Mouse (Mus musculus) gastrocnemius, adult 18-20 months (tissue): ENCODE measurements at regions not wholly inside any gene's neighbourhood (a gene's known extent, or its start where the extent isn't known, plus 50 kb on each side); places are given as distances from the start of the nearest gene placed in this dataset.
"Not testable (repeated sequence)": the region's sequence is repeated elsewhere in the genome, so short reads cannot be mapped to it uniquely, and the experiment has no call there.

Experiments used
- DNase-seq: peaks from one replicate; pipeline ENCODE4 v3.0.0; 2021; ENCODE audit warnings: low spot score

DNA sequence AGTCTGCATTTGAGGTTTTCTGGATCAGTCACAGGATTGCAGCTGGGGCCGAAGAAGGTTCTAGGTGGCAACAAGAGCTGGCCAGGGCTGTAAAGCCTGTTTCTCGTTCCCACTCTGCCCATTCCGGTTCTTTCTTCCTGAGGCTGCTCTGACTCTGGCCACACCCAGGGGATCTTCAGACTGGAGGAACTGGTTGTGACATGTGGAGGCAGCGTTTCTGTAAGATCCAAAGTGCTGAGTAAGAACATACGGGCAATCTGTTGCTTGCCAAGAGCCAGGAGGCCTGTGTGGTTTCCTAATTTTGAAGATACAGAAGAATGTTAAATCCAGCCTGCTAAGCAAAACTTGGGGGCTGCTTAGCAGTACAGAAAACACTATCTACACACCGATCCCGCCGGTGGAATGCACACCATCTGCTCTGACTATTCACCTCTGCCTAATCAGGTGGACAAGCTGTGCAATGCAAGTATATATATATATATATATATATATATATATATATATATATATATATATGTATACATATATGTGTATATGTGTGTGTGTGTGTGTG, 99.3 kb upstream of the Bmp2k start:
- DNase-seq = no peak

DNA sequence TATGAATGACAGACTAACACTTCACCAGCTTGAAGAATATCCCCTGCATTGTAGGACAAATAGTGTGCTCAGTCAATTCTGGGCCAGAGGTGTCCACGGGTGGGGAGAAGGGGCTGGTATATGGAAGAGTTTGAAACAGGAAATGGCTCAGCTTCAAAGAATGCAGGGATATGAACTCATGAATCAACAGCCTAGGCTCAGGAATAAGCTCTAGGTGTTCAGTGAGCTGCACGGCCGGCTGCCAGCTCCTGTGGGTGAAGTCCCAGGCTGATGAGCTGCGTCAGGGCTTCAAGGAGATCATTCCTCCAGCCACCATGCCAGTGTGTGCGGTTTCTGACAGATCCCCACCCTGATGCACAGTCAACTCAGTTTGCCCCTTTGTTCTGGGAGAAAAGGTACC, 98.8 kb upstream of the Bmp2k start:
- DNase-seq = no peak

- DNase-seq = no peak
These were observed 91.8 kb upstream of the Bmp2k start for GRCm38 (mm10) chr5:96905572-96906271.

- not testable (repeated sequence) for DNase-seq
These were observed 89.1 kb upstream of the Bmp2k start for GRCm38 (mm10) chr5:96908371-96908770.

DNA sequence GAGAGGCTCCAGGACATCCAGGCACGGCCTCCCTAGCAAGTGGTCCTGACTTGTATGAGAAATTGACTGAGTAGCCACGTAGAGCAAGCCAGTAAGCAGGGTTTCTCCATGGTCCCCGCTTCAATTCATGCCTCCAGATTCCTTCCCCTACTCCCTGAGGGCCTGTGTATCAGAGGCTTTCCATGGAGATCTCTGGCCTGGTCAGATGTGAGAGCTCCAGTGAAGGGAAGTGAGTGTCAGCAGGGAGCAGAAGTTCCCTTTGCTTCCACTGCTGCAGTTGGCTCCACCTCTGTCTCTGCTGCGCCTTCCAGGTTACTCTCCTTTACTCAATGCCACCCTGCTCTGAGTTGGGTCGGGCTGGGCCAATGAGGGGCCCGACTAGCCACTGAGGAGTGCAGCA, 88.3 kb upstream of the Bmp2k start:
- no peak for DNase-seq

DNA sequence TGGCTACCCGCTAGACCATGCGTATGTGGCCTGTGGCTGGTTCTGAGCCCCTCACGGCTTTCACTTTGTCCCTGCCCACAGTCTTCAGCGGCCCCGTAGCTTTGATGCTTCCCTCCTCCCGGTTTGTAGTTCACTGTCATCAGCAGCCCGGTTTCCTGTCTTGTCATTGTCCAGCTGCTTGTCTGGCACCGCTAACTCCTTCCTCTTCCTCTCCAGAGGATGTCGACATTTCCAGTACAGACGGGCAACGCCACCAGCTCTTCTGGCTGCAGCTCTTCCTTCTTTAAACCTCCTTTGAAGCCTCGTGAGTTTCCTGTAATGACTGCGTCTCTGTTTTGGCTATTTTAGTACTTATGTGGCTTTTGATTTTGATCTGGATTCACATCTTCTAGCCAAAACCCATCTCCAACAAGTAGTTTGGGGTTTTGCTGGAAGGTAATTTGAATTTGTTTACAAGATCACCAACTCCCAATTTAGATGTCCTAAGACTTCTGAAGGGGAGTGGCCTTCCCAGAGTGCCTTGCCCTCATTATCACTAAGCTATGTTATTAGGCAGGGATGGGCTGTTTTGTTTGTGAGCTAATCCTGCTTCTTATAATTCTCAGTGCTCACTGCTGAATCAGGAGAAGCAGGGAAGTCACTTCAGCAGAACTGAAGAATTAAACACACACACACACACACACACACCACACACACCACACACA, 85.8 kb upstream of the Bmp2k start:
- DNase-seq = peak; percentile 56

GRCm38 (mm10) chr5:96912254-96912635, 85.2 kb upstream of the Bmp2k start:
- DNase-seq = no peak

DNA sequence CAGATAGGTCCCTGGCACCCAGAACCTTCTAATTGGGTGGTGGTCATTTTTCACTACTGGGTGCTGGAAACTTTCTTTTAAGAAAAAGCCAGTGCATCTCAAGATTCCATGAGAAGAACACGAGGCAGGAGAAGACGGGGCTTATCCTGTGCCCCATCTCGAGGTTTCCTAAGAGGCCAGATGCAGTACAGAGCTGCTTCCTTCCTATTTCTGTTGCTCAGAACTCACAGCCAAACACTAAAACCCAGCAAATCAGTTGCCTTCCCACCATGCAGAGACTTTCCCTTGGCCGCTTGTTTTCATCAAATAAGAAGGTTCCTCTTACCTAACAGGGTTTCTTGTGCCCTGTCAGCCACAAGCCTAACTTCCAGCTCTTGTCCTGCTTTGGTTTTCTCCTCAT, 84.7 kb upstream of the Bmp2k start:
- no peak for DNase-seq

GRCm38 (mm10) chr5:96913711-96914110, 83.8 kb upstream of the Bmp2k start:
- DNase-seq = no peak

GRCm38 (mm10) chr5:96914696-96915404, 82.6 kb upstream of the Bmp2k start:
- no peak for DNase-seq

DNA sequence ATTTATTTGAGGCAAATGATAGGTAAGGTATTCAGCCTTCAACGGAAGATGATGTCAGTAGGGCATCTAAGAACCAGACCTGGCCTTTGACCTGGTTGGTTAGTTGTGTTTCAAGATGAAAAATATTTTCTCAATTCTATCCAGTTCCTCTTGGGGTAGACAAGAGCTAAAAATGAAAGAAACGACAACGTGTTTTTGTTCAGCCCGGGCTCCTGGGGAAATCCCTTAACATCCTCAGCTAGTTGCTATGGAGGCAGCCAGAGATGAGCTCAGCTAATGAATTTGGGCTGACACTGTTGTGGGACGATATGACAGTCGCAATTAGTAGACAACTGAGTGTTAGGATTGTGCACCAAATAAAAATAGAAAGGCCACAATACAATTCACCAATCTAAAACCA, 80.6 kb upstream of the Bmp2k start:
- no peak for DNase-seq

- no peak for DNase-seq
These were observed 79.8 kb upstream of the Bmp2k start for GRCm38 (mm10) chr5:96917596-96918258.

- DNase-seq = no peak
These were observed 78.3 kb upstream of the Bmp2k start for GRCm38 (mm10) chr5:96919149-96919548.

- DNase-seq = no peak
These were observed 76.5 kb upstream of the Bmp2k start for GRCm38 (mm10) chr5:96921037-96921436.

- DNase-seq = no peak
These were observed 76.0 kb upstream of the Bmp2k start for GRCm38 (mm10) chr5:96921511-96921910.

DNA sequence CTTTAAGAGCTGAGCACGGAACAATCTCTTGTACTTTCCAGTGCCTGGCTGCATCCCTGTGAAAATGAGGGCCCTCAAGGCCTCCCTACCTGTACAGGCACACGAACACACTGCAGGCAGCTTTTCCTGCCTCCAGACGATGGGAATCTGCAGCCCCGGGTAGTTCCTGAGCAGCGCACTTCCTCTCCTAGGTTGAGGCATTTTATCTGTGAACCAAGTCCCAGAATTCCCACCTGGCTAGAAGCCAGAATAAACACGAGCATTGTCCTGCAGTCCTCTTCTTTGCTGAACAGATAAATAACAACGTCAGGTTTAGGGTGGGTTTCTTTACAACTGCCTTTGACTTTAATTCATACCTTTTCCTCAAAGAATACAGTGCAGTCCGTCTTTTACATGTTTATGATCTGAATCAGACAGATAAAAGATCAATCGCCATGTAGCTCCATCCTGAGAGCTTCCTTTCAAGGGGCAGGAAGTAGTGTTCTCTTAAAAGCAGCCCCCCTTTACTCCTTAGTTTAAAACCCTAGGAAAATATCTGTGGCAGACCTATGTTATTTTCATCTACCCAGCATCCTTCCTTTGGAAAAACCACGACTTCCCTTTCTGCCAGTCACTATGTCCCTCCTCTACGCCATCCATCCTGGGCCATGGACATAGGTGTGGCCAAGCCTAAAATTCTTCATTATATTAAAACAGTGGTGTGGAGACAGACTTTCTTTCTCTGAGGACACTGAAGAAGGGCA, 75.3 kb upstream of the Bmp2k start:
- no peak for DNase-seq

DNA sequence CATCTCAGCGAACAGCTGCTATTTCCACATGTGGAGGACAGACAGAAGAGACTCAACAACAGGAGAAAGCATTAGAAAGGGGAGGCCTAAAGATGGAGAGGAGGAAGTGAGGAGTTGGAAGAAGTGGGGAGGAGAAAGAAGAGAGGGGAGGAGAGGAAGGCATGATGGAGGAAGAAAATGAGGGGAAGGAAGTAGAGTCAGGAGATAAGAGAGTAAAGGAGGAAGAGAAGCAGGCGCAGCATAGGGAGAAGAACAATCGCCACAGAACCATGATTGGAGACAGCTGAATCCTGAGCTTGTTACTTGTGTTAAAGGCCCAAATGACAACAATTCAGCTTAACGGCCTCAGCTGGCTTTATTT, 74.8 kb upstream of the Bmp2k start:
- DNase-seq = no peak

- DNase-seq = no peak
These were observed 74.0 kb upstream of the Bmp2k start for GRCm38 (mm10) chr5:96923526-96923925.

DNA sequence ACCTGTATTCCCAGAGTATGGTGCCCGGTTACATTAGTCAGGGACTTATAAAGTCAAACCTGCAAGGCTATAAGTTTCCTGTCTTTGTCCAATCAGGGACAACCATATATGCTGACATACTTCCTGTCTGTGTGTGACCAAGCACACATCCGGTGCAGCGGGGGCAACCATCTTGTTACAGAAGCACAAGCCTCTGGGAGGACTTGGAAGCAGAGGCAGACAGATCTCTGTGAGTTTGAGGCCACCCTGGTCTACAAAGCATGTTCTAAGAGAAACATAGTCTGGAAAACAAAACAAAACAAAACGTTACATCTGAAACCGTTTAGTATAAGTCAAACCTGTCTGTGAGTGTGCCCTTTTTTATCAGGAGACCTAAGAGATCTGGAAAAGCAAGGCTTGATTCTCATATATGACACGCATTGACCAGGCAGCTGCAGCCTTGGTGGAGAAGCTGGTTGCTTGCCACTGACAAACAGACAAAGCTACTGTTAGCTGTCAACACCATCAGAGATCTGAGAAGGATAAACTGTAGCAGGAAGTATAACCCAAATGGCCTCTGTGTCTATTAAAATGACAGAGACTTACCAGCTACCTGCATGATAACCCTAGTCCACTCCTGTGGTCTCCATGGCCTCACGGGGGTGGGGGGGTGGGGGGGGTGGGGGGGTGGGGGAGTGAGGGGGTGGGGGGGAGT, 72.6 kb upstream of the Bmp2k start:
- no peak for DNase-seq

GRCm38 (mm10) chr5:96925943-96926342, 71.5 kb upstream of the Bmp2k start:
- DNase-seq = no peak

GRCm38 (mm10) chr5:96931091-96931490, 66.4 kb upstream of the Bmp2k start:
- no peak for DNase-seq
